Mouse (Mus musculus) monocyte, adult 5-6 weeks (primary cell): ENCODE results near the gene Cenpa. TPM values are rescaled to one million over a fixed set of nuclear protein-coding genes. Genes with fewer than 3 reads are reported as not detected.

Source experiments
- ATAC-seq: fragments of 153-309, 156-312 bp; replicated peaks from 2 replicates; pipeline ENCODE4 v1.8.0; 2017; ENCODE audit warnings: mild to moderate bottlenecking; ENCODE audit not compliant: low TSS enrichment, insufficient number of reproducible peaks, severe bottlenecking, poor library complexity, low FRiP score
- total RNA-seq: library from RNA; stranded (forward); fragments of 200-1000, 200-491, 200-594 nt; gene quantifications from 3 replicates; pipeline ENCODE4 v1.2.3, GENCODE M21; 2017

The Cenpa gene
- total RNA-seq, 1 experiment from 2014 or later: 42.7 TPM

- no peak for ATAC-seq
These were observed 46.1 kb downstream of the Cenpa start for GRCm38 (mm10) chr5:30712441-30713298.

DNA sequence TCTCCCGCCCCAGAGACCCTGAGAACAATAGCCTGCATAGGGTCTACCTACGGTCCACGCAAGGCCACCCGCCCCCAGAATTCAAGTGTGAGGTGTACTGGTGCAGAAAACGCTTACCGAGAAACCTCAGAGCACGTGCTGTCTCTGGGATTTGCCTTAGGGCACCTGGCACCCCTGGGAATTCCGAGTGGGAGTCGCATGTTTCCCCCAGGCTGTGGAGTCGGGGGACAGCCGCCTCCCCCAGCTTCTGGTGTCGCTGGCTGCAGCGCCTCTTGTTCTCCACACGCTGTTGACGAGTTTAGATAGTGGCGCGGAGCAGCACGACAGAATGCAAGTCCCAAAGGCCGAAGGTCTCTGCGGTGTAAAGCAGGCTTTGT, 46.7 kb downstream of the Cenpa start:
- ATAC-seq: no peak

DNA sequence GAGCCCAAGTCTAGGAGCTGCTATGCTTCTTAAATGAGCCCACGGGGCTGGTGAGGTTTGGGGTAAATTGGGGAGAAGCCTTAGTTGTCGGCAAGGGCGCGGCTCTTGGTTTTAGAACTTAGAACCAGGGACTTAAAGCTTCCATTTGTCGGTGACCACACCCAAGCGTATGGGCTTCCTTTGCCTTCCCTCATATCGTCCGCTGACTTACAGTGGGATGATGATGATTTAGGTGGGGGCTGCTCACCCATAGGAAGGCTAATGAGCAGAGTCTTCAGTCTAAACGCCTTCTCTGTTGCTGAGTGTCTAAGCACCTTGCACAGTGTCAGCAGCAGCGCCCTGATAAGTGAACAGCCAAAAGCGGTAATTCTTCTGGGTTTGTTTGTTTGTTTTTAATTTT, 47.1 kb downstream of the Cenpa start:
- ATAC-seq: no peak

- ATAC-seq: no peak
These were observed 49.7 kb downstream of the Cenpa start for GRCm38 (mm10) chr5:30716311-30716710.

GRCm38 (mm10) chr5:30717506-30717905, 50.9 kb downstream of the Cenpa start:
- ATAC-seq: no peak

DNA sequence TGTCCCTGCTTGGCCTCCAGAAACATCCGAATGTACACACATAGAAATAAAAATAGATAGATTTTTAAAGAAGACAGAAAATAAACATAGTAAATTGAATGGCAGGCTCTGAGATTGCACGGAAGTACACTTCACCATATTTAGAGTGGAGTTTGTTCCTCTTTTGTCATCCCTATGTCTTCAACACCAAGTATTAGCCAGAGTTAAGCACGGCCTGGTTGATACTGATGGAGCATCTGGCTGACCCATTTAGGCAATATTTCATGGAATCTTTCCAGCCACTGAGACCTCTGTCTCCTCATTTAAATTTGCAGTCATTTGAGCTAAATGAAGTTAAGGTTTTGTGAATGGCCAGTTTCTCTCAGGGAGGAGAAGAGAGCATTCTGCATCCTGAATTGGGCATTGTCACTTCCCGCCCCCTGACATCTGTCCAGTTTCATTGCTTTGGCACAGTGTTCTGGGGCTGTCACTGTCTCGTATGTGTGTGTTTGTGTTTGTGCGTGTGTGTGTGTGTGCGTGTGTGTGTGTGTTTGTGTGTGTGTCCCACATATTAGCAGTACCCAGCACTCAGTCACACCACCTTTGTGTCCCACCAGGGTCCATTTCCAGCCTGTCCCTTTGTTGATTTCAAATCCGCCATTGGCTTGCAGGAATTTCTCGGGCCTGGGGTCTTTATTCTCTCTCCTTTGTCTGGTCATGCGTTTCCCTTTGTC, 51.6 kb downstream of the Cenpa start:
- ATAC-seq: no peak

DNA sequence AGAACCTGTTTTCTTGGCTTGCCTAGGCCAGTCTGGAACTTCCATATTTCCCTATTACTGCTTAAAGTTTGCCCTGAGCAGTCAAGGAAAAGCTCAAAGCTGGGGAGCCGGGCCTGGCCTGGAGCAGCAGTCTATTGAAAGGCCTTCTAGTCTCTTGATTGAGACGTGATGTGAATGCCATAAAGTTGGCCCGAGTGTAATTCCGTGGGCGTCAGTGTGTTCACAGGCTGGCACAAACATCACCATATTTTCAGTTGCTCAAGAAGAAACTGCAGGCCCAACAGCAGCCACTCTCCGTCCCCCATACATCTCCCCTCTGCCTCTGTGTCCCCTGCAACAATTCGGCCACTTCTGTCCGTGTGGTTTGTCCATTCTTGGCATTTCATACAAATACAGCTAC, 55.4 kb downstream of the Cenpa start:
- ATAC-seq: no peak

Other genes with a start within 250 kb of the Cenpa start
- gene Otof, start 204.8 kb upstream of the Cenpa start, total RNA-seq: not detected in 3 replicates
- not detected in 3 replicates for gene 1700001C02Rik, start 200.7 kb upstream of the Cenpa start, total RNA-seq
- 1.4 TPM in 1 of 3 replicates, not detected in the others for gene Cib4, start 120.9 kb upstream of the Cenpa start, total RNA-seq
- 0.10 TPM in 1 of 3 replicates, not detected in the others for gene Kcnk3, start 78.6 kb upstream of the Cenpa start, total RNA-seq
- 22.1 to 43.5 TPM (median 25.4 TPM) in 3 replicates for gene Slc35f6, start 18.8 kb upstream of the Cenpa start, total RNA-seq
- 0.19 to 1.4 TPM (median 0.21 TPM) in 3 replicates for gene Dpysl5, start 44.8 kb downstream of the Cenpa start, total RNA-seq
- gene Mapre3, start 147.9 kb downstream of the Cenpa start, total RNA-seq: 5.0 TPM in 1 of 3 replicates, not detected in the others
- gene Tmem214, start 201.2 kb downstream of the Cenpa start, total RNA-seq: 10.4 to 21.4 TPM (median 10.8 TPM) in 3 replicates
- gene Agbl5, start 221.9 kb downstream of the Cenpa start, total RNA-seq: 3.8 to 7.1 TPM (median 4.3 TPM) in 3 replicates
- 129 to 177 TPM (median 134 TPM) in 3 replicates for gene Ost4, start 241.0 kb downstream of the Cenpa start, total RNA-seq
- gene Emilin1, start 246.6 kb downstream of the Cenpa start, total RNA-seq: 15.1 to 25.3 TPM (median 22.0 TPM) in 3 replicates